Mouse (Mus musculus): ENCODE results near the gene Vwf.
A peak's percentile ranks its signal among the peaks of the same experiment; 100 is the strongest.

Gene Vwf

GRCm38 (mm10) chr6:125586042-125586566, 39.5 kb downstream of the Vwf start:
- no peak for DNase-seq (ENCODE audit: low read depth, low spot score)

- DNase-seq (ENCODE audit: low read depth, low spot score): no peak
Measured at GRCm38 (mm10) chr6:125588241-125588640, 41.7 kb downstream of the Vwf start.

GRCm38 (mm10) chr6:125589075-125589474, 42.5 kb downstream of the Vwf start:
- no peak for DNase-seq (ENCODE audit: low read depth, low spot score)

- no peak for DNase-seq (ENCODE audit: low read depth, low spot score)
Measured at GRCm38 (mm10) chr6:125590056-125590455, 43.5 kb downstream of the Vwf start.

- DNase-seq (ENCODE audit: low read depth, low spot score): no peak
Measured at GRCm38 (mm10) chr6:125590471-125590870, 43.9 kb downstream of the Vwf start.

- no peak for DNase-seq (ENCODE audit: low read depth, low spot score)
Measured at GRCm38 (mm10) chr6:125591652-125592385, 45.2 kb downstream of the Vwf start.

- no peak for DNase-seq (ENCODE audit: low read depth, low spot score)
Measured at GRCm38 (mm10) chr6:125592536-125592935, 46.0 kb downstream of the Vwf start.

GRCm38 (mm10) chr6:125594311-125594710, 47.7 kb downstream of the Vwf start:
- no peak for DNase-seq (ENCODE audit: low read depth, low spot score)

GRCm38 (mm10) chr6:125594825-125595224, 48.3 kb downstream of the Vwf start:
- DNase-seq (ENCODE audit: low read depth, low spot score): no peak

- DNase-seq (ENCODE audit: low read depth, low spot score): no peak
Measured at GRCm38 (mm10) chr6:125596701-125597318, 50.2 kb downstream of the Vwf start.

- DNase-seq (ENCODE audit: low read depth, low spot score): no peak
Measured at GRCm38 (mm10) chr6:125597716-125598115, 51.1 kb downstream of the Vwf start.

- peak; percentile 54 for DNase-seq (ENCODE audit: low read depth, low spot score)
Measured at GRCm38 (mm10) chr6:125600036-125600558, 53.5 kb downstream of the Vwf start.

- no peak for DNase-seq (ENCODE audit: low read depth, low spot score)
Measured at GRCm38 (mm10) chr6:125600669-125601068, 54.1 kb downstream of the Vwf start.

GRCm38 (mm10) chr6:125601190-125601589, 54.6 kb downstream of the Vwf start:
- DNase-seq (ENCODE audit: low read depth, low spot score): no peak

GRCm38 (mm10) chr6:125601748-125602147, 55.2 kb downstream of the Vwf start:
- DNase-seq (ENCODE audit: low read depth, low spot score): no peak

- DNase-seq (ENCODE audit: low read depth, low spot score): no peak
Measured at GRCm38 (mm10) chr6:125602354-125602753, 55.8 kb downstream of the Vwf start.

GRCm38 (mm10) chr6:125603234-125603633, 56.7 kb downstream of the Vwf start:
- DNase-seq (ENCODE audit: low read depth, low spot score): peak; percentile 62

- no peak for DNase-seq (ENCODE audit: low read depth, low spot score)
Measured at GRCm38 (mm10) chr6:125603678-125604462, 57.3 kb downstream of the Vwf start.

GRCm38 (mm10) chr6:125604463-125605191, 58.1 kb downstream of the Vwf start:
- peak; percentile 61 for DNase-seq (ENCODE audit: low read depth, low spot score)

- DNase-seq (ENCODE audit: low read depth, low spot score): no peak
Measured at GRCm38 (mm10) chr6:125609025-125609424, 62.5 kb downstream of the Vwf start.

- DNase-seq (ENCODE audit: low read depth, low spot score): no peak
Measured at GRCm38 (mm10) chr6:125617855-125618254, 71.3 kb downstream of the Vwf start.

Data from skeletal muscle tissue, adult 2 months (tissue).